Mouse (Mus musculus) lung, postnatal 36 days (tissue): ENCODE measurements at regions not wholly inside any gene's neighbourhood (a gene's known extent, or its start where the extent isn't known, plus 50 kb on each side); places are given as distances from the start of the nearest gene placed in this dataset.

Experiments used
- DNase-seq: peaks from one replicate; pipeline ENCODE4 v3.0.0; 2022; ENCODE audit warnings: mixed read lengths

DNA sequence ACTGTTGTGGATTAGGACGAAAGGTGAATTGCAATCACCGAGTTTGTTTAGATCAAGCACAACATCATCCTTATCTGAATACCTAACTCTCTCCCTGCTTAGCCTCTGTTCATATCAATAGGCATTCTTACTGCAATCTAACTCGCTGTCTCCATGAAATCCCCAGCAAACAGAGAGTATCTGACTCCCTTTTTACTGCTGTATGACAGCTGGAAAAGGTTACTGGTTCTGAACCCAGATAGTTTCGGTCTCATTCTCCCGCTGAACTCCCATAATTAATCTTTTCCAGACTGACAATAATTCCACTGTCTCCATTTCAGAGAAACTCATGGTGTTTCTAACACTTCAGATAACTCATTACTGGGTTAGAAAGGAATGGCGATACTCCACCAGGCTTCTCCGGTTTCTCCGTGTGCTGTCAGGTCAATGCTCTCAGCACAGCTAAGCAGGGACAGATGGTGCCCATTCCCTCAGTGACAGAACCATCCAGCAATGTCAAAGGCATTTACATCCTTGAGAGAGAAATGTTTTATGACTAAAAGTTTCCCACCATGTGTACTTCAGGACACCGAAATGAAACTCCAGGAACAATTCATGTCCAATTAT, 167.5 kb upstream of the Itga4 start:
- no peak for DNase-seq

DNA sequence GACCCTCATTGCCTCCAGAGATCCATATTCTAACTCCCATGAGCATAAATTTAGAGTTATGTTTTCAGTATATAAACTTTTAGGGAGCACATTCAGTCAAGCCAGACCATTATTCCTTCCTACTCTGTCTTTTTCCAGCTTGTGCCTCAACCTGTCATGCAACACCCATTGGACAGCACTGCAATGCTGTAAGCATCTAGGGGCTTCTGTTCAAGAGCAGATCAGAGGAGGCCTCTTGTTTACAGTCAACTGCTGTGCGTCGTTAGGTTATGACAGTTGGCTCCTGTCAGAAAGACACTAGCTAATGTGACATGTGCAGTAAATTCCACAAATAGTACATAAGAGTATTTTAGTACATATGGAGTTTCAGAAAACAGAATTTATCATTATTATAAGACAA, 165.0 kb upstream of the Itga4 start:
- DNase-seq, result no peak

DNA sequence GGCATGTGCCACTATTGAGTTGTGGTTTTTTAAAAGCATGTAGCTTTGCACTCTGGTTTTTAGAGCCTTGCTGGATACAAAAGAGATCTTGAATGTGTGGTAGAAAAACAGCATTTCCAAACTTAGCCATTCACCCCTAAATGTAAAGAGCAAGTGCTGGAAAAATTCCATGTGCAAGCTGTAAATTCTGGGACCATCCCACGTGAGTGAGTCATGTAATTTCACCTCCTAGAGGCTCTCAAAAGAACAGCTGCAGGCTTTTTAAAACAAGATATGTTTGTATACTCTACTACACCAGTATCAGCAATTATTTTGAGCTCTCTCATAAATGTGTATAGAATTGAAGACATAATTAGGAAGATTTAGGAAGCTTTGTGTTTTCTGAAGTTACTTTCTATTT, 160.9 kb upstream of the Itga4 start:
- no peak for DNase-seq

DNA sequence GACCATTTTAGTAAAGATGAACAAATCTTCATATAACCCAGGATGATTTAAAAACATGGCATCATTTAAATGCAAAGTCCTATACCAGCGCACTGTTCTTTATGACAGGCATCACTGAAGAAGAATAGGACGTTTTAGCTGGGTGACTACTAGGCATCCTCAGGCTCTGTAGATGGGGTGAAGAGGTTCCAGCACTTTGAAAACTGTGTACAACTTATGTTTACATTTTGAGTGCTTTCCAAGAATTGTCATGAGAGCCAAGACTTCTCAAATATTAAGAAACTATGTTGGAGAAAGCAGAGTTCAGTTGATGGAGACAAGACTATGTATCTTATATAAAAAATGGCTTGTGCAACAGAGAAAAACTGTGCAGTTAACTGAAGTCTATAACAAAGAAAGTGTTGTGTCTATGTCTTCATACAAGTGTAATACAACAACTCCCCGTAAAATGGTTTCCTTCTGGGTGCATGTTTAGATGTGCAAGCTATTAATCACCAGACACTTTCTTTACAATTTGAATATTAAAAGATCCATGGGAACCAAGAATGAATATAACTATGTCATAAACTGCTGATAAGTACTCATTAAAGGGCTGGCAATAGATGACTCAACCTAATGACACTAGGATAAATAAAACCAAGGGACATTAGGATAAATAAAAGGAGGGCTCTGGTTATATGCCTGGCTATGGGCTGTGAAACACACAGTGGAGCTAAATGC, 158.5 kb upstream of the Itga4 start:
- DNase-seq, result no peak

DNA sequence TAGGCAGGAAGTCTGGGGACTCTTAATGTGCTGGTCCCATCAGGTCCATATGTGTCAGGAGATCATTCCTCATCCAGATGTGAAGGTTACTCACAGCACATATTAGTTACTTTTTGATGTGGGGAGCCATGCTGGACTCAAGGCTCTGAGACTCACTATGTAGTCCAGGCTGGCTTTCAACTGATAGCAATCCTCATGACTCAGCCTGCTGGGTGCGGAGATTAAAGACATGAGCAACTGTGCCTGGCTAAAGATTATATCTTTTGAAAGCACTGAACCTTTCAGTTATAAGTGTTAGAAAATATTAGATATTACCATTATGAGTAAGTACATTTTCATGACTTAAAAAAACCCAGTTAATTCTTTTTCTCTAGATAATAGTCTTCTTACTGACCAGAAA, 155.6 kb upstream of the Itga4 start:
- DNase-seq, result no peak

- DNase-seq, result no peak
Measured at GRCm38 (mm10) chr2:79111673-79112072, 143.6 kb upstream of the Itga4 start.

GRCm38 (mm10) chr2:79112076-79112475, 143.2 kb upstream of the Itga4 start:
- no peak for DNase-seq

- no peak for DNase-seq
Measured at GRCm38 (mm10) chr2:79120610-79121345, 134.4 kb upstream of the Itga4 start.

- DNase-seq, result no peak
Measured at GRCm38 (mm10) chr2:79122530-79122929, 132.7 kb upstream of the Itga4 start.

- no peak for DNase-seq
Measured at GRCm38 (mm10) chr2:79124272-79124976, 130.8 kb upstream of the Itga4 start.

DNA sequence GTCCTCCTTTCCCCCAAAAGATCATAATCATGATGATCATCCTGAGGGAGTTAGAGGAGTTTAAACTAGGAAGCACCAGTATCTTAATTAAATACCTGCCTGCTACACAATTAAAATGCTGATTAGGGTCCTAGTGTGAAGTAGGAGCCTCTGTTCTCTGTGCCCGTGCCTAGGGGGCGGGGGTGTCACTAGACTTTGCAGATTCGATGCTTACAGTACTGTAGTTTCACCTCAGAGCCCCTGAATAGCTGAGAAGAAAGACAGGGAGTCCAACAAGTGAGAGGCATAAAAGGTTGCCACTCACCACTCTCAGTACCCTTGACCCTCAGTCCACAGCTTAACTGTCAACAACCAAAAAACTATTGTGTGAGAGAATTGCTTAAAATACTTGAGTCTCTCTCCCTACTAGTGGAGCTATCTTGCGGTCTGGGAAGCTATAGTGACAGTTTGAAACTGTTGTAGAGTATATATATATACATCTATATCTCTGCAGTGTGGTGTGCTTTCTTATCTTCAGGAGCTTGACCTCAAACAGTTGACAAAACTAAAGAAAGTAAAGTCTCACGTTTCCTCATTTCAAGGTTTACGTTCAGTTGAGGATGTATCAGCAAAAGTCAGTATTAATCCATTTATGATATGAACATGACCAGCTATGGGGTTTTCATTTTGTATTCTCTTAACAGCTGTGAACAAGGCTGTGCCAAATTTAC, 128.9 kb upstream of the Itga4 start:
- DNase-seq, result no peak

GRCm38 (mm10) chr2:79126996-79127741, 128.1 kb upstream of the Itga4 start:
- no peak for DNase-seq

DNA sequence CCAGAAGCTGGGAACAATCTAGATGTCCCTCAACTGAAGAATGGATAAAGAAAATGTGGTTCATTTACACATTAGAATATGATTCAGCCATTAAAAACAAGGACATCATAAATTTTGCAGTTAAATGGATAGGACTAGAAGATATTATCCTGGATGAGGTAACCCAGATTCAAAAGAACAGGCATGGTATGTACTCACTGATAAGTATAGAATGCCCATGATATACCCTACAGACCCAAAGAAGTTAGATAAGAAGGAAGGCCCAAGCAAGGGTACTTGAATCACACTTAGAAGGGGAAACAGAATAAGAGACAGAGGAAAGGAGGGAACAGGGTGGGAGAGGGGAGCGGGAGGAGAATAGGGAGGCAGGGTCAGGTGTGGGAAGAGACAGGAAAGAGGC, 127.4 kb upstream of the Itga4 start:
- no peak for DNase-seq

GRCm38 (mm10) chr2:79130660-79131059, 124.6 kb upstream of the Itga4 start:
- no peak for DNase-seq

GRCm38 (mm10) chr2:79131235-79131634, 124.0 kb upstream of the Itga4 start:
- DNase-seq, result no peak

DNA sequence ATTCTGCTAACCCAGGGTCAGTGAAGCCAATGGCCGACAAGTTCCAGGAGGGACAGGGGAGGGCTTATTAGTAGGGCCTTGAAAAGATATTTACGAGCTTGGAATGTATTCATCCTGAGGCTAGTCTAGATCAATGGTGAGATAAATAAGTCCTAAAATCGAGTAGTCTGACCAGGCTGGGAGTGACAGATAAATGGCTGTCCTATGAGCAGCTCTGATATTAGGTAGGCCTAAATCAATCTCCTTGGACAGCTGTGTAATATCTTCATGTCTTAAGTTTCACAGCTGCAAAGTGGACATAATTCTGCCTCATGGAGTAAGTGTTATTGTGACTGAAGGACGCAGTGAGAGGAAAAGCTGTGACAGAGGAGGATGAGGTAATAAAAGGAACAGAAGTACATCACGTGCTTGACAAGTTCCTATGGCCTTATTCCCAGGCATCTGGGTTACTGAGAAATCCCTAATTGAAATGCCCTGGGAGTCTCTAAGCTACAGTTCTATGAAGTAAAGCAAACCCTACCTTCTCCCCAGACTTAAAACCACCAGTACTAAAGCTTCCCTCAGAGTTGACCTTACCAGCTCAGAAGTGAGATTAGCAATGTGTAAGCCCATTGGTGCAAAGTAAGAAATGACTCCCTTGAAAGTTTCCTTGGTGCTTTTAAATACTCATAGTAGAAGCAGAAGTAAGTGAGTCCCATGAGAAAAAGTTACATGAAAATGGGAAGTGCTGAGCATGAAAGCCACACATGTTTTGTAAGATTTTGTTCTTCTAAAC, 123.3 kb upstream of the Itga4 start:
- DNase-seq, result peak; percentile 28

DNA sequence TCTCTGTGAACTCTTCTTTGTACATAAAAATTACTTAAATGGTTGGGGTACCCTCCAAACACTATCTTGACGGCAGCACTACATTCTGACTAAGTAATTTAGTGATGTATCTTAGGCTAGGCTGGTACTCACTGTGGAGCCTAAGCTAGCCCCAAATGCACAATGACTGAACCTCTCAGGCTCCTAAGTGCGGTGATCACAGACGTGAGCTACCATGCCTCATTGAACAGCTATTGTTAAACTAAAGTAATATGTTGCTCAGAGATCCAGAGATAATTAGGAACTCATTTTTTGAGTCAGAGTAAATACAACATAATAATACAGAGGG, 122.7 kb upstream of the Itga4 start:
- DNase-seq, result no peak

DNA sequence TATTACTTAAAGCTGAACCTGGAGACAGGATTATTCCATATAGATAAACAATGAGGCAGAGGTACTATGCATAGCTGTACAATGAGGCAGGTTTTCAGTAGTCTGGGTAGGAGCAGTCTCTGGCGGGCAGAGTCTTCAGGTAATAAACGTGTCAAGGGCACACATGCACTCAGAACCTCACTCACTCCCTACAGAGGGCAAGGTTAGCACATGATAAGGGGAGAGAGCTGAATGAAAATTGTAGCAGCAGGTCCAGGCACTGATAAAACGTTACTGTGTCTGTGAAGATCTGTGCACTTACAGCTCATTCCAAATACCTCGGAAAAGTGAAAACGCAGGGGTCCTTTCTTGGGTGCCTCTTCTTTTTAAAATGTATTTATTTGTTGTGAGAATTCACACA, 120.9 kb upstream of the Itga4 start:
- DNase-seq, result no peak

- DNase-seq, result no peak
Measured at GRCm38 (mm10) chr2:79135986-79136385, 119.2 kb upstream of the Itga4 start.

GRCm38 (mm10) chr2:79136619-79137458, 118.4 kb upstream of the Itga4 start:
- DNase-seq, result no peak
